Mouse (Mus musculus): ENCODE results near the gene Slc35f1.
A peak's percentile ranks its signal among the peaks of the same experiment; 100 is the strongest.
"Not testable (repeated sequence)": the region's sequence is repeated elsewhere in the genome, so short reads cannot be mapped to it uniquely, and the experiment has no call there.

The Slc35f1 gene

GRCm38 (mm10) chr10:52787075-52787474 is 96.7 kb downstream of the Slc35f1 start:
- DNase-seq (ENCODE audit: low spot score in 2 of 2): peak in 1 of 2 experiments; percentile 17

DNA sequence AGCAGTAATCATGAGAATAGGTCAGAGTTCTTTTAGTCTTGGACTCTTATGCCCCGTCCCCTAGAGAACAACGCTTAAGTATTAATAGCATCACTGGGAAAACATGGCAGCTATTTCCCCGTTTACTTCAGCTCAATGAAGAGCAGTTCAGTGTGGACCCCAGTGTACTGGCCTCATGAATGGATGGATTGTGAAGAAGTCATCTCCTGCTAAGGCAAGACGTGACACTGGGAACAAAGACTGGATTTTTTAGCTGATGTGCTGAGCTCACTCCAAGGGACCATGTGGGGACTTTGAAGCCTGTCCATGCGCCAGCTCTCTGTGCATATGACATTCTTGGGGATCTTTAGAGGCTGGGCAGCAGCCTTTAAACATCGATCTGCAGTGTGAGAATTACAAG is 101.2 kb downstream of the Slc35f1 start:
- no peak for DNase-seq (ENCODE audit: low spot score in 2 of 2)

DNA sequence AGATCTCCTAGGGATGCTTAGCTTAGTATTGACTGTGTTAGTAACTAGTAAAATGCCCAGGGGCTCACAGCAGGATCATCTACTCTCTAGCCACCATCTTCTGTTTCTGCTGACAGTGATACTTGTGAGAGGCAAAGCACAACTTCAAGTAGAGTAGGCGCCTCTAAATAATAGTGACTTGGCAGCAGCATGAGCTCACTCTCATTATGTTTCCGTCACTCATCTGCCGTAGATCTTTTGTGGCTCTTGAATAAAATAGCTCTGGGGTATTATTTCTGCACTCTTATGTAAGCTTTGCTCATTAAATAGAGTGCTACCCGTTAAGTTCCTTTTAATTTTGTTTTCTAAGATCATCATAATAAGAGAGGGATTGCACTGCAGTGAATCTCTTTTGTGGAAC is 107.1 kb downstream of the Slc35f1 start:
- DNase-seq (ENCODE audit: low spot score in 2 of 2): no peak

DNA sequence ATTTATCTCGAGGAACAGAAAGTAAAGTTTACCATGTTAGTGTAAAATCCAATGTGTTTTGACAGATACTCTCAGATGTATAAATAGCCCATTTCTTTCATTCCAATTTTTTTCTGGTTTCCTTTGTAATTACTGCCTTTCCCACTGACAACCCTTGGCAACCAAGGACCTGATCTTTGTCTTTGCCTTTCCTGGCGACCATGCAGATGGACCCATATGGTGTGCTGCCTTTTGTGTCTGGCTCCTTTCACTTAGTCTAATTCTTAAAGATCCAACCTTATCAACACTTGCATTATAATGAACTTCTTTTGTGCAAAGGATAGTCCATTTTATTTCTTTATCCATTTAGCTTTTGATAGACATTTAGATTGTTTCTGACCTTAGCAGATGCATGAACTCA is 117.5 kb downstream of the Slc35f1 start:
- no peak for DNase-seq (ENCODE audit: low spot score in 2 of 2)

GRCm38 (mm10) chr10:52812861-52813260 is 122.5 kb downstream of the Slc35f1 start:
- DNase-seq (ENCODE audit: low spot score in 2 of 2): no peak

DNA sequence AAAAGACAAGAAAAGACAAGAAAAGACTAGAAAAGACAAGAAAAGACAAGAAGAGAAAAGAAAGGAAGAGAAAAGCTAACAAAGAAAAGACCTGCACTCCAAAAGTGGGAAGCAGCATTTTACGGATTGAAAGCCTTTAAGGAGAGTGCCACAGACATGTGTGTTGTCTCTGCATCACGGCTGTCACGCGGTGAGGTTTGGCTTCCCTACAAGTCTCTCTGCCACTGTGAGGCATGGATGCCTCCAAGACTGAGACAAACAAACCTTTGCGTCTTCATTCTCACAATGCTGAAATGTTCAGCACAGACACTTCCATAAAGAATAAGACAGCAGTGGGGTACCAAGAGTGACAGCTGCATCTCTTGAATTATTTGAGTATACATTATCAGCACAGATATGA is 124.0 kb downstream of the Slc35f1 start:
- DNase-seq (ENCODE audit: low spot score in 2 of 2): no peak

GRCm38 (mm10) chr10:52819661-52820060 is 129.3 kb downstream of the Slc35f1 start:
- no peak for DNase-seq (ENCODE audit: low spot score in 2 of 2)

GRCm38 (mm10) chr10:52822909-52823308 is 132.6 kb downstream of the Slc35f1 start:
- no peak for DNase-seq (ENCODE audit: low spot score in 2 of 2)

DNA sequence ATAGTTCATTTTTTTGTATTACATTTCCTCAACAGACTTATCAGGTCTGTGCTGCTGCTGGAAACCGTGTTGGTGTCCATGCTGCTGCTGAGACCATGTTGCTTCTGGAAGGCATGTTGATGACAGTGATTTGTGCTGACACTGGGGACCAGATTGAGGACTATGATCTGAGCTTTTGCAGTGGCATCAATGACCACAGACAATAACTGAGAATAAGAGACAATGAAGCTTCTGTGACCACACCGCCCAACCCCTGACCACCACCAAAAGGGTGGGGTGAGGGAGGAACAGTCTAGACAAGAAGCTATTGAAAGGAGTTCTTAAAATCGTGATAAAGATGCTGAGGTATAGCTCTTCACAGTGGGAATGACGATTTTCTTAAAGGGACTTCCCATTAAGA is 135.4 kb downstream of the Slc35f1 start:
- no peak for DNase-seq (ENCODE audit: low spot score in 2 of 2)

- DNase-seq (ENCODE audit: low spot score in 2 of 2): no peak
Observed at GRCm38 (mm10) chr10:52840819-52841218, 150.5 kb downstream of the Slc35f1 start.

DNA sequence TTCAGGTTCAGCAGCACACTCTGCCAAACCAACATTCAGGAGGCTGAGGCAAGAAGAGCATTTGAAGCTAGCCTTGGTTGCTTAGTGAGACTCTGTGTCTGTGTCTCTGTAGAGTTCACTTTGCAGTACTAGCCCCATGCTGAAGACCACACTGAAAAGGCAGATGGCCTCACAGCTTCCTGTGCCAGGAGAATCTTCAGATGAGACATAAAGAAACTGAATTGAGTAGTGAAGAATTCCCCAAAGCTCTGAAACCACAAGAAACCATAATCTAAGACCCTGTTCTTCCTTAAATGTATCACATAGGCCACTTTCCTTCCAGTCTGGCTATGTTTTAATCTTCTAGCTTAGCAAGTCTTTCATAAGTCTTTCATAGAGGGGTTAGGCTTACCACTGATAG is 161.7 kb downstream of the Slc35f1 start:
- DNase-seq (ENCODE audit: low spot score in 2 of 2): no peak

- DNase-seq (ENCODE audit: low spot score in 2 of 2): no peak
Observed at GRCm38 (mm10) chr10:52860851-52861250, 170.5 kb downstream of the Slc35f1 start.

DNA sequence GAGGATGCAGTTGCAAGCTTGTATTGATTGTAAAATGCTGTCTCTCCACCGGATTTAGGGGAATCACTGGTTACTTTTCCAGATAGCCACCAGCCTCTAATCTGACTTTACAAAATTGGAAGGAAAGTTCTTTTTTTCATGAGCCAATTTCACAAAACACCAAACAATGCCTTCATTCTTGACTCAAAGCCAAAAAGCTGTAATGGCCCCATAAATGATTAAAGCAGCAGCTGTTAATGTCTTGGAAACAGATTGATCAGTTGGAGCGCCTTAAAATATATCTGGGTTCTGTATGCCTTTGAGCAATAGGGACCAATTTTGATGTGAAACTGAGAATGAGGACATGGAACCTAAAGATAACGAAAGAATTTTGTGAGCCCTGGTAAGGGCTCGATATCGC is 174.6 kb downstream of the Slc35f1 start:
- DNase-seq (ENCODE audit: low spot score in 2 of 2): no peak

- no peak for DNase-seq (ENCODE audit: low spot score in 2 of 2)
Observed at GRCm38 (mm10) chr10:52871110-52871509, 180.8 kb downstream of the Slc35f1 start.

GRCm38 (mm10) chr10:52874133-52874532 is 183.8 kb downstream of the Slc35f1 start:
- no peak for DNase-seq (ENCODE audit: low spot score in 2 of 2)

- DNase-seq (ENCODE audit: low spot score in 2 of 2): no peak
Observed at GRCm38 (mm10) chr10:52874712-52875111, 184.4 kb downstream of the Slc35f1 start.

GRCm38 (mm10) chr10:52877263-52878021 is 187.1 kb downstream of the Slc35f1 start:
- DNase-seq (ENCODE audit: low spot score in 2 of 2): no peak

GRCm38 (mm10) chr10:52878093-52878801 is 187.9 kb downstream of the Slc35f1 start:
- no peak for DNase-seq (ENCODE audit: low spot score in 2 of 2)

- DNase-seq (ENCODE audit: low spot score in 2 of 2): not testable (repeated sequence)
Observed at GRCm38 (mm10) chr10:52896724-52897123, 206.4 kb downstream of the Slc35f1 start.

DNA sequence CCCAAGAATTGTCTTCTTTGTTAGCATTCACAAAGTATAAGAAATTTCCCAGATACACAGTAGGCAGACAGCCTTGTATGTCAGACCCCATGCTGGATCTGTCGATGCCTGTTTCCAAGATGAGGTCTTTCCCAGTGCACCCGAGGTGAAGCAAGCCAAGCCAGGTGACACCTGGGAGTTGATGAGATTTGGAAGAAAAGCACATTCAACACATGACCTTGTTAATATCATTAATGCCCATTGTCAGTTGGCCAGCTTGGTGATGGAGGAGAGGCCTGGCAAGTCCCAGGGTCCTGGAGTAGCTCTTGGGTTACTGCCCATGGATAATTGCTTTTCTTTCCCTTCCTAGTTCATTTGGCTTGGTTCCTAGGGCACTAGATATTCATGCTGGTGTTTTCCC is 214.6 kb downstream of the Slc35f1 start:
- no peak for DNase-seq (ENCODE audit: low spot score in 2 of 2)

DNA sequence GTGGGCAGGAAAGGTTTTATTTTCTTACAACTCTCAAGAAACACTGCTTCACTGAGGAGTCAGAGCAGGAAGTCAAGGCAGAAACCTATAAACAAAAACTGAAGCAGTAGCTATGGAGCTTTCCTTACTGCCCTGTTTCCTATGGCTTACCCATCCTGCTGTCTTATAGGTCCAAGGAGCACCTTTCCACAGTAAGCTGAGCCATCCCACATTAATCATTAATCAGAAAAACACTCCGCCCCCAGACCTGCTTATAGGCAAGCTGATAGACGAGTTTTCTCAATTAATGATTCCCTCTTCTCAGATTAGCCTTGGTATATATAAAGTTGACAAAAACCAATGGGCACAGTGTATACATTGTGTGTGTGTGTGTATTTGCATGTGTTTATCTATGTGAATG is 221.4 kb downstream of the Slc35f1 start:
- no peak for DNase-seq (ENCODE audit: low spot score in 2 of 2)

DNA sequence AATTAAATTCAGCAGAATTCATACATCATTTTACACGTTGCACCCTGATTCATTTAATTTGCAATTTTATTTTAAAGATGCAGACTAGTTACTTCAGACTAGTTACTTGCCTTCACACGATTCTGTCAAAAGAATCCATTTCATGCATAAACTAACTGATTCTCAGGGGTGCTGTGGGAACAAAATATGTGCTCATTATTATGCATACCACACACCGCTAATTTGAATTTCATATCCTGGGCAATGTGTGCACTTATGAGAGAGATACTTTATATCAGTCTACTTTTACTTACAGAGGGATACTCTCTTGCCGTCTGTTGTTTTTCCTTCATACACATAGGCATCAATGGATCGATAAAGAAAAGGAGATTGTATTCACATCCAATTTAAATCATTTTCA is 228.4 kb downstream of the Slc35f1 start:
- no peak for DNase-seq (ENCODE audit: low spot score in 2 of 2)

DNA sequence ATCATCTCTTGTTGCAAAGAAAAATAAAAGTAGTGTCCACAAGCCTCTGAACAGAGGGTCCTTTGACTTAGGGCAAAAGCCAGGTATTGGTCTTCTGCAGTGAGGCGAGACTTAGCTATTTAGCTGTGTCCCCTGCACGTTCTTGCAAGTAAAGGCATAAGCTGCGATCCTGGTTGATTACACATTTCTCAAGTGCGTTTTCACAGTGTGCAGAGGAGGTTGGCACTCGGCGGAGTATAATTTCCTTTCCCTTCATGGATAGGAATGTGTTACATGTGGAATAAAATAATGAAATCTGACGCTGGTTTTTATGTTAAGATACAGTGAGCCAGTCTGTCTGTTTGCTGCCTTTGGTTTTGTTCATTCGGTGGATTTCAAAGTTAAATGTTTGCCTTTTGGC is 232.8 kb downstream of the Slc35f1 start:
- DNase-seq (ENCODE audit: low spot score in 2 of 2): no peak

All from frontal cortex, postnatal 10 days (tissue).